Mouse (Mus musculus): Measurements from ENCODE around the gene Usp19.
A peak's percentile ranks its signal among the peaks of the same experiment; 100 is the strongest.

Gene Usp19

DNA sequence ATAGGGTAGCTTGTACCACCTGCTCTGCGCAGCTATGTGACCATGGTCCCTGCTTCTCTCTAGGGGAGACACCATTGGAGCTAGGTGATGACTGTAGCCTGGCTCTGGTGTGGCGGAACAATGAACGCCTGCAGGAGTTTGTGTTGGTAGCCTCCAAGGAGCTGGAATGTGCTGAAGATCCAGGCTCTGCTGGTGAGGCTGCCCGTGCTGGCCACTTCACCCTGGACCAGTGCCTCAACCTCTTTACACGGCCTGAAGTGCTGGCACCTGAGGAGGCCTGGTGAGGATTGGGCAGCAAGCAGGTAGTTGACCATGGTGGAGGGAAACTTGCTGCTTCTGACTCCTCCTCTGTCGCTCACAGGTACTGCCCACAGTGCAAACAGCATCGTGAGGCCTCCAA is 8.8 kb downstream of the Usp19 start:
- no peak for DNase-seq

DNA sequence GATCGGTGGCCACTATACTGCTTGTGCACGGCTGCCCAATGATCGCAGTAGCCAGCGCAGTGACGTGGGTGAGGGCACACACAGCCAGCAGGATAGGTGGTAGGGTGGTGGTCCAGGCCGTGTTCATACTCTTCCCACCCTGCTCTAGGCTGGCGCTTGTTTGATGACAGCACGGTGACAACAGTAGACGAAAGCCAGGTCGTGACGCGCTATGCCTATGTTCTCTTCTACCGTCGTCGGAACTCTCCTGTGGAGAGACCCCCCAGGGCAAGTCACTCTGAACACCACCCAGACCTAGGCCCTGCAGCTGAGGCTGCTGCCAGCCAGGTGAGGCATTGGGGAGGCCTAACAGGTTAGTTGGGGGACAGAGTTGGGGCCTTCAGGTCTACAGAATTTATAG is 9.5 kb downstream of the Usp19 start:
- no peak for DNase-seq

DNA sequence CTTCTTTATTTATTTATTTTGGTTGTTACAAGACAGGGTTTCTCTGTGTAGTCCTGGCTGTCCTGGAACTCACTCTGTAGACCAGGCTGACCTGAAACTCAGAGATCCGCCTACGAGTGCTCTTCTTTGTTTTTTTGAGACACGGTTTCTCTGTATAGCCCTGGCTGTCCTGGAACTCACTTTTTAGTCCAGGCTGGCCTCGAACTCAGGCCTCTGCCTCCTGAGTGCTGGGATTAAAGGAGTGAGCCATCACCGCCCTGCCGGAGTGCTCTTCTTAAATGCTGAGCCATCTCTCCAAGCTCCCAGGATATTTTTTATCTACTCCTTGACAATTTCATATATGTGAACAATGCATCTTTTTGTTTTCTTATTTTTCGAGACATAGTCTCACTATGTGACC is 16.5 kb downstream of the Usp19 start:
- DNase-seq, result no peak

DNA sequence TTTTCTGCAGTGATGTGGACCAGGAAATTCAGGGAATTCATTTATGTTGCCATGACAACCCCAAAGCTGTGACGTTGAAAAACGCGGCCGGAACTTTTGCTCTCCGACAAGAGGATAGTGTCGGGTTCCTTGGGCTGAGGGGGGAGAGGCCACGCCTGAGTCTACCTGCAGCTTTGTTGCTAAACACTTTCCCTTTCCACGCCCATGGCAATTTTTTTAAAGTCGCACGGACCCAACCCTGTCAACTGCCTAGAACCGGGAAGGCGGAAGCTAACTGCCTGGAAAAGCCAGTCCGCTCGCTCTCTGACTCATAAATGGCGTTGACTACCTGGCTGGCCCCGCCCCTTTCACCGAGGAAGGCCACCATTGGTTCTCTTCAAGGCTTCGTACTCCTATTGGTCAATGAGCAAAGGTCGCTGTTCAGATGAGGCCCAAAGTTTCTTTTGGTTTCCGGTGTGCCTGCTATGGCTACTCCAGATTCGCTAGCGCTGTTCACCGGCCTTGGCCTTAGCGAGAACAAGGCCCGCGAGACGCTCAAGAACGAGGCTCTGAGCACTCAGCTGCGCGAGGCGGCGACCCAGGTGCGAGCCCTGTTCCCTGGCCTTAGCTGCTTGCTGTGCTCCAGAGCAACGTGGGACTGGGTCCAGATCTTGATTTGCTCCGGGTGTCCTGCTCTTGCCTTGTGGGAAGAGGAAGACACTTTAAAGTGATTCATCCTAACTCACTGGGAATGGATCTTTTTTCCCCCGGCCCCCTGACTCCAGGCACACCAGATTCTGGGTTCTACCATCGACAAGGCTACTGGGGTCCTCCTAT is 17.4 kb downstream of the Usp19 start, which contains the start of gene Qars:
TSS of gene Qars (plus strand) at position 88 of the 816 bp plus-strand sequence.
- DNase-seq, result peak; percentile 96

DNA sequence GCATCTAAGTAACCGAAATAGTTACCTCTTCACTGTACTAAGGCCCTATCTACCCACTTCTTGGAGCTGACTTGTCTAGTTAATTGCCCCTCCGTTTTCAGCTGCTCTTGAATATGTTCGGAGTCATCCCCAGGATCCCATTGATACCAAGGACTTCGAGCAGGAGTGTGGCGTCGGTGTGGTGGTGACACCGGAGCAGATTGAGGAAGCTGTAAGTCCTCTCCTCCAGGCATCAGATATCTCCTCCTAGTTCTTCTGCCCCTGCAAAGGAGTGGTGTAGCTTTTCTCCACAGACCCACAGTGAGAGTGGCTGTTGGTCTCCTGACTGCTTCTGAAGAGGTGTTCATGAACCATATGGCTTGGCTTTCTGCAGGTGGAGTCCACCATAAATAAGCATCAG is 18.4 kb downstream of the Usp19 start:
- no peak for DNase-seq

DNA sequence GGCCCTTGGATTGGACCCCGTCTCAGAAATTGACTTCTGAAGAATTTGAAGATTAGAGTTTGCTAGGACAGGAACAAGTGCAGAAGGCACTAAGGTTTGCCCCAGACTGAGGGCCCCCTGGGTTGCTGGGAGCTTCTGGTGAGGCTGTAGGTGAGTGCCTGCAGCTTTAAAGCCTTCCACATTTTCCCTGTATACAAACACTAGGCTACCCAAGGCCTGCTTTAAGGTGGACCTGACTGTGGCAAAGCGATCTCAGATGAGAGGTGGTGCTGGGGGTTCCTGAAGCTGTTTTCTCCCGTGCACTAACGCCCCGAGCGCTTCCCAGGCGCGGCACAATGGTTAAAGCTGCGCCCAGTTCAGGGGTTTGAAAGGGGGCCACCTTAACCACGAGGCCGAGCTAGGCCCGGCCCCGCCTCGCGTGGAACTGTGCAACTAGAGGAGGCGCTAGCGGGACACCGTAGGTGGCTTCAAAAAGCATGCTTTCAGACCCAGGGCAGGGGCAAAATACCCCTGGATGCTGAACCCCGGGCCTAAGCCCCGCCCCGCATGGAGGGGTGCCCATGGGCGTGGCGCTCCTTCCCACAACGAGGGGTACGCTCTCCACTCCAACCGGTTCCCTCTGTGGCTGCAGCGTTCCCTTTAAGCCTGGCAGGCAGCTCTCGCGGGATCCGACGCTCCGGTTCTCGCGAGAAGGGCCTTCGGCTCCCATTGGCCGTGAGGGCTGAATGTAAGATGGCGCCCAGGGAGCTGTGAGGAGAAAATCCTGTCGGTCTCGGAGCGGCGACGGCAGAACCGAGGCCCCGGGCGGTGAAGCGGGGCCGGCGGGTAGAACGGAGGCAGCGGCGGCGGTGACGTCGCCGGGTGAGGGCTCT is 26.2 kb downstream of the Usp19 start, which contains the start of gene Qrich1:
TSS of gene Qrich1 (plus strand) at position 427 of the 872 bp plus-strand sequence.
- DNase-seq, result peak; percentile 95

DNA sequence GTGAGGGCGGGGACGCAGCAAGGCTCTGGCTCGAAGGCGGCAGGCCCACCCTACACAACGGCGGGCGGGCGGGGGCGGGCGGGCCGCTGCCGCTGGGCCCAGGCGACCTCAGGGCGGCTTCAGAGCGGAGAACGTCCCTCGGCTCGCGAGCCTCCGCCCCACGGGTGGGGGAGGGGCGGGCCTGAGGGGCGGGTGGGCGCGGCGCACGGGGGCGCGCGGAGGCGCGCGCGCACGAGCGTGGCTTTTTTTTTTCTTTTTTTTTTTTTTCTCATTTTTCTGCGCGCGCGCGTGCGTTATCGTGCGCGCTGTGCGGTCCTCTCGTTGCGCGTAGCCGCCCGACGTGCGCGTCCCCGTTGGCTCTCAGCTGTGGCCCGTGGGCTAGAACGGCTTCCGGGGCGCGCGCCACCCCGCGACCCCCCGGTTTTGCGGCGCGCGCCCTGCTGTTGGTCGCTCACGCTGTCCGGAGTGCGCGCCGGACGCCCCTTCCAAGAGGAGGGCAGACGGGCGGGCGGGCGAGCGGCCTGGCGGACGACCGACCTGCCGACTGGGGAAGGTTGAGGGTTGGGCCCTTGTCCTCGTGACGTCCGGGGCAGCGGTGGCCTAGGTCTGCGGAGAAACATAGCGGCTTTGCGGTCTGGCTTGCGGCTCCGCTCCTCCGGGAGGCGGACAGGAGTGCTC is 27.0 kb downstream of the Usp19 start:
- DNase-seq, result peak; percentile 87

DNA sequence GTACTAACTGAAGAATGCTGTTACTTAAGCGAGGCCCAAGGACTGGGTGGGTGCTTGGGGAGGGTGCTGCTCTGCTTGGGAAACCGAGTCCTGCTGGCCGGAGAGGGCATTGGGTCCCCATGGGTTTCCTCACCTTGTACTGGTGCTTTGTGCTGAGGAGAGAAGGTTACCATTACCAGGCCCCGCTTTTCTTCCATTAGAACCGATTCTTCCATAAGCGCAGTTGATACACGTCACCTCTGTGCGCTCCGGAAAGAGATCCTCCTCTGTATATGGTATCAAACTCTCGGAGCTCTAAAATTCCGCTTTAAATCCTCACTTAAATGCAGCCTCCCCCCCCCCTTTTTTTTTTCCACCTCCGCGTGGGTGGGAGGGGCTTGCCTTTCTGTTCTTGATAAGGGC is 27.5 kb downstream of the Usp19 start:
- DNase-seq, result peak; percentile 42

DNA sequence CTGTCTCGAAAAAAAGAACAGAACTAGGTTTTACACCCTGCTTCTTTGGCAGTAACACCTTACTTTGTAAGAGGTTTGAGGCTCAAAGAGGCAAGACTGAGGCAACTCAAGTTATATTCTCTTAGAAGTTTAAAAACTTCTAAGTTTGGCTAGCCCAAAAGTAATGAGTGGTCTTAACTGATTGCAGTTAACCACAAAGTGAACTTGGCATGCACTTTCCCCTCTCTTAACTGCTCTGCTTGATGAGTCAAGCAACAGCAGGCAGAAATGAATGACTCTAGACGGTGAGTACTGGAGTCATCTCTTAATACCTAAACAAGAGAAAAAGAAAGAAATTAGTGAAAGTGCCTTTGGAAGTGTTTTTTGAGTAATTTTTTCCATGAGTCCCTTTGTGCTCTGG is 31.2 kb downstream of the Usp19 start:
- no peak for DNase-seq

DNA sequence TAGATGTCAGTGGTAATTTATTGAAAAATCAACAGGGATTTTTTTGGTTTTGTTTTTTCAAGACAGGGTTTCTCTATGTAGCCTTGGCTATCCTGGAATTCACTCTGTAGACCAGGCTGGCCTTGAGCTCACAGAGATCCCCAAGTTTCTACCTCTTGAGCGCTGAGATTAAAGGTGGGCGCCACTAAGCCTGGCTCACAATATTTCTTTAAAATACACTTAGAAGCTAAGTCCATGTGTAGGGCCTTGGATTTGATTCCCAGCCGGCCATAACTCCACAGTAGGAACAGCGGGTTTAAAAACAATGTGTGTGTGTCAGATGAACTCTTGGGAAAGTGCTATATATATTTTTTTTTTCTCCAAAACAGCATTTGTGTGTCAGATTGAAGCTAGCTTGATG is 32.9 kb downstream of the Usp19 start:
- DNase-seq, result no peak

DNA sequence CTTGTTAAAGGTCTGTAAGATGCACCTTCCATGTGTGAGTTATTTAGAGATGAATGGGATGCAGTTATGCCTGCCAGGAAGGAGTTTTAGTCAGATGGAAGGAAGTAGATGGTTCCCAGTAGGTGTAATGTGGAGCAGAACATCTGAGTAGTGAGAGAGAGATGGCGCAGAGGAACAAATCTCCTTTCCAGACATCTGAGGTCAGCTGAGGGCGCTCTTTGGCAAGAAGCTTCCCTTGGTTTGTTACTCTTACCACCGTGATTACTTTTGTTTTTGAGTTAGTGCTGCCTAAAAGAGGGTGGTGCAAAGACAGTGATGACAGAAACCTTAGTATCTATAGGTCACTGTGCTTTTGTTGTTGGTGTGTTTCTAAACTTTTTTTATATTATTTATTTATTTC is 35.0 kb downstream of the Usp19 start:
- DNase-seq, result no peak

DNA sequence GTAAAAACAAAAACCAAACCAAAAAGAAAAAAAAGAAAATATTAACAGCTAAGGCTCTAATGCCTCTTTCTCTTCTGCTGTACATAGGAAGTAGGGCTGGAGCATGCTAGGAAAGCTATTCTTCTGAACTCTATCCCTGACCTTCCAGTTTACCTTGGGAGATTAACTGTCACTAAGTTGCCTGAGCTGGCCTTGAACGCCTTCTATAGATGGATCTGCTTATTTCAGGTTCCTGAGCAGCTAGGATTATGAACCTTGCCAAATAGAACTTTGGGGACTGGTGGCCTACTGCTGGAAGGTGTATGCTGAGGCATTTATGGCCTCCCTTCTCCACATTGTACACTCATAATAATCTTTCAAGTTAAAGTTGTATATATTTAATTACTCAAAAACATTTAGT is 40.6 kb downstream of the Usp19 start:
- no peak for DNase-seq

DNA sequence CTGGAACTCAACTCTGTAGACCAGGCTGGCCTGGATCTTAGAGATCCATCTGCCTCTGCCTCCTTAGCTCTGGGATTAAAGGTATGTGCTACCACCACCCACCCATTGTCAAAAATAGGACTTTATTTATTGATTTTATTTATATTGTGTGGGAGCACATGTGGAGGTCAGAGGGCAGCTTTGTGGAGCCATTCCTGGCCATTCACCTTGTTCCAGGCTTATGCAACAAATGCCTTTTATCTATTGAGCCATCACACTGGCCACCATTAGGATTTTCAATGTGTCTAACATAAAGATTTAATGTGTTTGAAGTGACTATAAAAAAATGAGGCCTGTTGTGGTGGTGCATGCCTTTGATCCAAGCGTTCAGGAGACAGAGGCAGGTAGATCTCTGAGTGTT is 41.1 kb downstream of the Usp19 start:
- DNase-seq, result no peak

DNA sequence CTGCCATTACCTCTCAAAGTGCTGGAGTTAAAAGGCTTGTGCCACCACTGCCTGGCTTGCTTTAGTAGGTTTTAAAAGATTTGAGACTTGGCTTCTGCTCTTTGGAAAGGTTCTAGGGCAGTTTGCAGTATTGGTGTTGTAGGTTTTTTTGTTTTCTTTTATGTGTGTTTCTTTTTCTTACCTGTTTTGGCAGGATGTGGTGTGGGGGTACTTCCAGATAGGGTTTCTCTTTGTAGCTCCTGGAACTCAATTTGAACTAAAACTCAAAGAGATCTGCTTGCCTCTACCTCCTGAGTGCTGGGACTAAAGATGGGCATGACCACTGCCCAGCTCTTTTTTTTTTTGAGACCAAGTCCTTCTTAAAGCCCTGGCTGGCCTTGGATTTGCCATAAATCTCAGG is 50.4 kb downstream of the Usp19 start:
- no peak for DNase-seq

DNA sequence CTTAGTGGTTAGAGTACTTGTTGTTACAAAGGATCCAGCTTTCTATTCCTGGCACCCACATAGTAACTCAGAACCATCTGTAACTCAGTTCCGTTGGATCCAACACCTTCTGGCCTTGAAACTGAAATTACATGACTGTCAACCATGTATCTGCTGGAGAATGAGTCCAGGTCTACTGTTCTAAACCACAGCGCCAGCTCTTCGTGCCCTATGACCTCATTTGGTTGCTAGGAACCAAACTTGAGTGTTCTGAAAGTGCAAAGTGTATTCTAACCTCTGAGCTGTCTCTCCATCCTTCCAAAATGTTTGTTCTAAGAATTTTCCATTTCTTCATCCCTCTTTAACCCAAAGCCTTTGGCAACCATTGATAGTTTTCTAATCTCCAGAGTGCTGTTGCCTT is 55.6 kb downstream of the Usp19 start:
- no peak for DNase-seq

DNA sequence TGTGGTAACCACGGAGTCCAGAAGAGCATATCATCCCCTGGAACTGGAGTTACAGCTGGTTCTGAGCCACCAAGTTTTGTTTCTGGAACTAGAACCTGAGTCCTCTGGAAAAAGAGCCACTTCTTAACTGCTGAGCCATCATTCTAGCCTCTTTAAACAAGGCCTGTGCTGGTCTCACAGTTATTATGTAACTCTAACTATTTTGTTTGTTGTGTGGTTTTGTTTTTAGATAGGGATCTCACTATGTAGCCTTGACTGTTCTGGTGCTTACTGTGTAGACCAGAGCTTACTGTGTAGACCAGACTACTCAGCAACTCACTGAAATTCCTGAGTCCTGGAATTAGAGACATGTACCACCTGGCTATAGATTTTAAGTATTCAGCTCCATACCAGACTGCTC is 56.5 kb downstream of the Usp19 start:
- no peak for DNase-seq

Data from liver (tissue).